Mouse (Mus musculus) ES-E14 (cell line): ENCODE results near the gene Tsacc.
A peak's percentile ranks its signal among the peaks of the same experiment; 100 is the strongest.

Experiments
- CHD2 ChIP-seq: IDR thresholded peaks from 2 replicates; pipeline ENCODE4 v1.6.1; 2014; ENCODE audit warnings: mild to moderate bottlenecking, low read depth, low read length, inconsistent platforms
- HCFC1 ChIP-seq: IDR thresholded peaks from 2 replicates; pipeline ENCODE4 v1.6.1; 2012; ENCODE audit warnings: low read length, inconsistent platforms, borderline replicate concordance; ENCODE audit not compliant: insufficient read depth
- MAFK ChIP-seq: IDR thresholded peaks from 2 replicates; pipeline ENCODE4 v1.6.1; 2014; ENCODE audit warnings: mild to moderate bottlenecking, low read depth, low read length, inconsistent platforms; ENCODE audit not compliant: insufficient read depth
- ZC3H11A ChIP-seq: IDR thresholded peaks from 2 replicates; pipeline ENCODE4 v1.6.1; 2012; ENCODE audit warnings: low read depth, mild to moderate bottlenecking, inconsistent platforms, low read length, borderline replicate concordance
- ZNF384 ChIP-seq: IDR thresholded peaks from 2 replicates; pipeline ENCODE4 v1.6.1; 2012; ENCODE audit warnings: low read depth, low read length, inconsistent platforms

DNA sequence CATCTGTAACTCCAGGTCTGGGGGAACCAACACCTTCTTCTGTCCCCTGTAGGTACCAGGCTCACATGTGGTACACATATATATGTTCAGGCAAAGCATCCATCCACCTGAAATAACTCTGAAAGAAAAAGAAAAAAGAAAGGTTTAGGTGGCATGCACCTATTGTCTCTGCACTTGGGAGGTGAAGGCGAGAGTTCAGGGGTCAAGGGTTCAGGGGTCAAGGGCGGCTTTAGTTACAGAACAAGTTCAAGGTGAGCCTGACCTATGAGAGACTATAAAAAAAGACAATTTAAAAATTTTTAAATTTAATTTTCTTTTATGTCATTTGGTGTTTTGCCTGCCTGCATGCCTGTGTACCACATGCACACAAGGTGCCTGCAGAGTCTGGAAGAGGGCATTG lies 16.8 kb downstream of the Tsacc start:
- no peak for TF ChIP-seq ZNF384
- no peak for TF ChIP-seq ZC3H11A
- no peak for TF ChIP-seq MAFK
- TF ChIP-seq HCFC1 = no peak
- TF ChIP-seq CHD2 = peak; percentile 54
